8 mouse cellular contexts compared by ENCODE assay signal in genomic region chr4:74231405-74231804, GRCm38 (mm10). TPM values are rescaled to one million over a fixed set of nuclear protein-coding genes. Genes with fewer than 3 reads are reported as not detected.
DNase-seq lines count a peak whose midpoint lies in the region; ATAC-seq lines count a peak whose summit lies in the region.

No protein-coding gene starts in this region.

- H3K9ac ChIP-seq in lung, embryonic 16.5 days (ENCODE audit: low read length), result no peak overlapping the region

- no peaks in the 10 kb centered on the region for H3K27me3 ChIP-seq in lung, embryonic 16.5 days (ENCODE audit: control insufficient read depth, insufficient read depth, low read depth, low read length)

- H3K36me3 ChIP-seq in lung, embryonic 16.5 days (ENCODE audit: control insufficient read depth, insufficient read depth, low read length), result no peaks in the 10 kb centered on the region

- DNase-seq in adrenal gland, adult (ENCODE audit: inconsistent age in 2 of 2, low spot score in 1 of 2), result peak; percentile 32 to 79
- no peak for DNase-seq in adrenal gland, postnatal 4 days (ENCODE audit: low spot score in 2 of 2)
- peak; percentile 45 for DNase-seq in WW6 (ENCODE audit: low read depth, low spot score)
- DNase-seq in embryo, embryonic 10 days (ENCODE audit: low spot score), result peak; percentile 71
- peak; percentile 55 for DNase-seq in layer of hippocampus, adult 11-12 months (ENCODE audit: low spot score)
- peak; percentile 70 for DNase-seq in retina, postnatal 1 day

- no peaks in the 10 kb centered on the region for H3K9me3 ChIP-seq in lung, embryonic 16.5 days (ENCODE audit: control insufficient read depth, low read length)

- peak; percentile 74 to 84 for ATAC-seq in hematopoietic stem cell, adult 5-6 weeks (replicated peaks in 1 of 2; ENCODE audit: insufficient read depth in 1 of 2, low FRiP score in 2 of 2, low TSS enrichment in 1 of 2, low read depth in 1 of 2, poor library complexity in 2 of 2, severe bottlenecking in 2 of 2)
- peak; percentile 44; the same call in 1 of the 2 replicates for ATAC-seq in lung, embryonic 16.5 days (ENCODE audit: low read depth)

- H3K4me3 ChIP-seq in lung, embryonic 16.5 days (ENCODE audit: low read length), result no peak overlapping the region

- no peak overlapping the region for H3K27ac ChIP-seq in lung, embryonic 16.5 days (ENCODE audit: low read length)

- no peaks in the 10 kb centered on the region for H3K4me1 ChIP-seq in lung, embryonic 16.5 days (replicated peaks; ENCODE audit: control insufficient read depth, insufficient read depth, low read length)

- H3K4me2 ChIP-seq in lung, embryonic 16.5 days (ENCODE audit: low read depth, low read length), result no peak overlapping the region

- 56% methylated on average over 5 of the region's 5 CpGs for WGBS in lung, embryonic 16.5 days

RNA-seq across cellular contexts. Expression of gene Kdm4c, which starts 10.9 kb away (rescaled TPM):
- total RNA-seq in adrenal gland, postnatal 4 days (2021), result 10 to 100 TPM; 22.3 to 24.6 TPM
- total RNA-seq in hematopoietic stem cell, adult 5-6 weeks (2017), result 29.0 and 32.0 TPM in 2 replicates
- polyA plus RNA-seq in lung, embryonic 16.5 days (2015; fragmentation: Nextera tagmentation; extraction: Ambion mirVana), result 13.5 and 15.0 TPM in 2 replicates

Comparison
In these comparisons a context has a peak if more than half of its experiments do, and no peak if none do; other contexts are left out.
1. DNase-seq: peak in adrenal gland, adult (2 of 2), WW6 (single experiment), embryo, embryonic 10 days (single experiment), layer of hippocampus, adult 11-12 months (single experiment) and retina, postnatal 1 day (single experiment); none in adrenal gland, postnatal 4 days (0 of 2).